Mouse (Mus musculus): Measurements from ENCODE around the gene Otx2. TPM values are rescaled to one million over a fixed set of nuclear protein-coding genes. Genes with fewer than 3 reads are reported as not detected.
"Not testable (repeated sequence)": the region's sequence is repeated elsewhere in the genome, so short reads cannot be mapped to it uniquely, and the experiment has no call there.

Otx2 gene
- polyA plus RNA-seq, 1 experiment from 2014 or later, result not detected

GRCm38 (mm10) chr14:48633141-48633540, 40.5 kb downstream of the Otx2 start:
- no peak overlapping the region for H3K4me2 ChIP-seq (replicated peaks)
- WGBS, result 83% methylated on average over 3 of the region's 3 CpGs
- no peaks in the 10 kb centered on the region for H3K36me3 ChIP-seq
- ATAC-seq (ENCODE audit: low FRiP score, low read depth), result no peak
- no peak overlapping the region for H3K4me3 ChIP-seq
- H3K27ac ChIP-seq, result no peak overlapping the region
- no peaks in the 10 kb centered on the region for H3K27me3 ChIP-seq
- H3K9ac ChIP-seq, result no peak overlapping the region
- H3K4me1 ChIP-seq, result no peaks in the 10 kb centered on the region
- H3K9me3 ChIP-seq, result no peaks in the 10 kb centered on the region

GRCm38 (mm10) chr14:48632335-48632734, 41.3 kb downstream of the Otx2 start:
- H3K4me3 ChIP-seq, result no peak overlapping the region
- H3K27me3 ChIP-seq, result no peaks in the 10 kb centered on the region
- no peaks in the 10 kb centered on the region for H3K4me1 ChIP-seq
- H3K9me3 ChIP-seq, result no peaks in the 10 kb centered on the region
- no peaks in the 10 kb centered on the region for H3K36me3 ChIP-seq
- no peak overlapping the region for H3K4me2 ChIP-seq (replicated peaks)
- H3K27ac ChIP-seq, result no peak overlapping the region
- H3K9ac ChIP-seq, result no peak overlapping the region
- 85% methylated on average over 8 of the region's 8 CpGs for WGBS
- no peak for ATAC-seq (ENCODE audit: low FRiP score, low read depth)

- Histone ChIP-seq H3K27me3 (no peaks in the 10 kb centered on the region), H3K4me1 (no peaks in the 10 kb centered on the region), H3K36me3 (no peaks in the 10 kb centered on the region), H3K27ac (no peak overlapping the region), H3K9me3 (no peaks in the 10 kb centered on the region), H3K9ac (no peak overlapping the region), H3K4me2 (replicated peaks) (no peak overlapping the region), H3K4me3 (no peak overlapping the region)
- WGBS, result 86% methylated on average over 2 of the region's 2 CpGs
- no peak for ATAC-seq (ENCODE audit: low FRiP score, low read depth)
Observed at GRCm38 (mm10) chr14:48631486-48631885, 42.1 kb downstream of the Otx2 start.

GRCm38 (mm10) chr14:48629404-48629803, 44.2 kb downstream of the Otx2 start:
- Histone ChIP-seq H3K9me3 (no peaks in the 10 kb centered on the region), H3K4me3 (no peak overlapping the region), H3K4me1 (peaks cover 9% of the 10 kb centered on the region; the same call in 1 of the 2 replicates), H3K27me3 (no peaks in the 10 kb centered on the region), H3K9ac (no peak overlapping the region), H3K27ac (no peak overlapping the region), H3K36me3 (no peaks in the 10 kb centered on the region), H3K4me2 (replicated peaks) (no peak overlapping the region)
- ATAC-seq (ENCODE audit: low FRiP score, low read depth), result no peak
- 79% methylated on average over 9 of the region's 9 CpGs for WGBS

- H3K27ac ChIP-seq, result no peak overlapping the region
- H3K4me2 ChIP-seq (replicated peaks), result no peak overlapping the region
- no peak overlapping the region for H3K4me3 ChIP-seq
- H3K36me3 ChIP-seq, result no peaks in the 10 kb centered on the region
- H3K4me1 ChIP-seq, result peaks cover 9% of the 10 kb centered on the region; the same call in 1 of the 2 replicates
- H3K9me3 ChIP-seq, result no peaks in the 10 kb centered on the region
- WGBS, result 85% methylated on average over 4 of the region's 4 CpGs
- no peak for ATAC-seq (ENCODE audit: low FRiP score, low read depth)
- H3K9ac ChIP-seq, result no peak overlapping the region
- no peaks in the 10 kb centered on the region for H3K27me3 ChIP-seq
Observed at GRCm38 (mm10) chr14:48626271-48626670, 47.3 kb downstream of the Otx2 start.

GRCm38 (mm10) chr14:48625331-48625694, 48.3 kb downstream of the Otx2 start:
- Histone ChIP-seq H3K27me3 (no peaks in the 10 kb centered on the region), H3K27ac (no peak overlapping the region), H3K4me2 (replicated peaks) (no peak overlapping the region), H3K4me1 (peaks cover 9% of the 10 kb centered on the region; the same call in 1 of the 2 replicates), H3K9ac (no peak overlapping the region), H3K36me3 (no peaks in the 10 kb centered on the region), H3K4me3 (no peak overlapping the region), H3K9me3 (no peaks in the 10 kb centered on the region)
- no peak for ATAC-seq (ENCODE audit: low FRiP score, low read depth)
- 67% methylated on average over 6 of the region's 6 CpGs for WGBS

- 77% methylated on average over 9 of the region's 9 CpGs for WGBS
- Histone ChIP-seq H3K36me3 (no peaks in the 10 kb centered on the region), H3K4me1 (peaks cover 9% of the 10 kb centered on the region; the same call in 1 of the 2 replicates), H3K4me3 (no peak overlapping the region), H3K9ac (no peak overlapping the region), H3K4me2 (replicated peaks) (no peak overlapping the region), H3K9me3 (no peaks in the 10 kb centered on the region), H3K27me3 (no peaks in the 10 kb centered on the region), H3K27ac (no peak overlapping the region)
- no peak for ATAC-seq (ENCODE audit: low FRiP score, low read depth)
Observed at GRCm38 (mm10) chr14:48624596-48625330, 48.9 kb downstream of the Otx2 start.

GRCm38 (mm10) chr14:48622726-48623125, 50.9 kb downstream of the Otx2 start:
- 85% methylated on average over 9 of the region's 9 CpGs for WGBS
- not testable (repeated sequence) for H3K36me3 ChIP-seq

GRCm38 (mm10) chr14:48616361-48616760, 57.3 kb downstream of the Otx2 start:
- H3K36me3 ChIP-seq, result no peaks in the 10 kb centered on the region
- peaks cover 11% of the 10 kb centered on the region; the same call in 1 of the 2 replicates for H3K4me1 ChIP-seq
- no peaks in the 10 kb centered on the region for H3K9me3 ChIP-seq
- no peak overlapping the region for H3K27ac ChIP-seq
- no peak overlapping the region for H3K4me3 ChIP-seq
- H3K27me3 ChIP-seq, result no peaks in the 10 kb centered on the region
- H3K4me2 ChIP-seq (replicated peaks), result no peak overlapping the region
- 58% methylated on average over 5 of the region's 5 CpGs for WGBS
- no peak overlapping the region for H3K9ac ChIP-seq
- no peak for ATAC-seq (ENCODE audit: low FRiP score, low read depth)

More at GRCm38 (mm10) chr14:48622726-48623125, 50.9 kb downstream of the Otx2 start:
- H3K27ac ChIP-seq; H3K27me3 ChIP-seq; H3K4me2 ChIP-seq (replicated peaks); ATAC-seq (ENCODE audit: low FRiP score, low read depth); H3K4me3 ChIP-seq; H3K9me3 ChIP-seq; H3K4me1 ChIP-seq; H3K9ac ChIP-seq: not testable (repeated sequence)

GRCm38 (mm10) chr14:48608641-48609310, 64.8 kb downstream of the Otx2 start:
- Histone ChIP-seq H3K27ac (no peak overlapping the region), H3K27me3 (no peaks in the 10 kb centered on the region), H3K4me3 (no peak overlapping the region), H3K4me2 (replicated peaks) (no peak overlapping the region), H3K9me3 (no peaks in the 10 kb centered on the region), H3K36me3 (no peaks in the 10 kb centered on the region), H3K9ac (no peak overlapping the region), H3K4me1 (no peaks in the 10 kb centered on the region)
- 70% methylated on average over 15 of the region's 15 CpGs for WGBS
- ATAC-seq (ENCODE audit: low FRiP score, low read depth), result no peak

All from limb, embryonic 13.5 days (tissue).